Mouse (Mus musculus) olfactory bulb, adult 2 months (tissue): ENCODE results near the gene Eif3k. TPM values are rescaled to one million over a fixed set of nuclear protein-coding genes. Genes with fewer than 3 reads are reported as not detected.

Experiments used
- H3K27ac ChIP-seq: fragments of 200-500 bp; 2 replicates; pipeline ENCODE4 v1.5.1; 2012; ENCODE audit warnings: low read depth, low read length; ENCODE audit not compliant: insufficient read depth
- H3K4me1 ChIP-seq: fragments of 200-500 bp; 2 replicates; pipeline ENCODE4 v1.6.1; 2012; ENCODE audit warnings: low read length; ENCODE audit not compliant: control insufficient read depth, insufficient read depth
- H3K4me3 ChIP-seq: fragments of 200-500 bp; 2 replicates; pipeline ENCODE4 v1.5.1; 2012; ENCODE audit warnings: mild to moderate bottlenecking, low read depth, low read length, moderate library complexity; ENCODE audit not compliant: insufficient read depth
- CTCF ChIP-seq: fragments of 200-500 bp; IDR thresholded peaks from 2 replicates; pipeline ENCODE4 v1.5.1; 2012; ENCODE audit warnings: low read depth, mild to moderate bottlenecking, low read length, moderate library complexity; ENCODE audit not compliant: insufficient read depth
- POLR2A ChIP-seq: fragments of 200-500 bp; IDR thresholded peaks from 2 replicates; pipeline ENCODE4 v1.6.1; 2012; ENCODE audit warnings: mild to moderate bottlenecking, low read depth, low read length, moderate library complexity; ENCODE audit not compliant: insufficient read depth
- WGBS: fragments of 180-500 bp; shearing (Covaris S2); methylation state at CpG from one replicate; pipeline ENCODE4 v1.1.7; 2018; 5-methylcytosine and 5-hydroxymethylcytosine counted together
- polyA plus RNA-seq: library from polyadenylated mRNA; stranded (reverse); fragments of >200 nt; gene quantifications from 2 replicates; pipeline ENCODE4 v1.2.4, GENCODE M21; 2012; ENCODE audit warnings: low replicate concordance; ENCODE audit not compliant: missing spikeins, insufficient read depth, insufficient read length

Gene Eif3k
- polyA plus RNA-seq, 1 experiment: not detected

- Histone ChIP-seq H3K4me3 (no peak overlapping the region), H3K27ac (no peak overlapping the region), H3K4me1 (no peaks in the 10 kb centered on the region)
- no peak for TF ChIP-seq CTCF
- WGBS: 95% methylated on average over 3 of the region's 3 CpGs
Measured at GRCm38 (mm10) chr7:28992997-28993396, 11.3 kb upstream of the Eif3k start.

GRCm38 (mm10) chr7:28991616-28992015, 10.0 kb upstream of the Eif3k start:
- WGBS: 76% methylated on average over 5 of the region's 5 CpGs
- H3K4me1 ChIP-seq: no peaks in the 10 kb centered on the region
- no peak for TF ChIP-seq POLR2A
- TF ChIP-seq CTCF: no peak
- H3K27ac ChIP-seq: no peak overlapping the region
- no peak overlapping the region for H3K4me3 ChIP-seq

- no peaks in the 10 kb centered on the region for H3K4me1 ChIP-seq
- H3K27ac ChIP-seq: no peak overlapping the region
- TF ChIP-seq POLR2A: no peak
- TF ChIP-seq CTCF: no peak
- WGBS: 62% methylated on average over 14 of the region's 14 CpGs
- no peak overlapping the region for H3K4me3 ChIP-seq
Measured at GRCm38 (mm10) chr7:28990766-28991273, 9.2 kb upstream of the Eif3k start.

GRCm38 (mm10) chr7:28985207-28985606, 3.5 kb upstream of the Eif3k start:
- no peak overlapping the region for H3K4me3 ChIP-seq
- H3K27ac ChIP-seq: no peak overlapping the region
- TF ChIP-seq CTCF (no peak), POLR2A (no peak)
- 87% methylated on average over 7 of the region's 7 CpGs for whole genome bisulfite sequencing
- peaks cover 14% of the 10 kb centered on the region for H3K4me1 ChIP-seq

GRCm38 (mm10) chr7:28984452-28984851, 2.8 kb upstream of the Eif3k start:
- 92% methylated on average over 1 of the region's 1 CpGs for WGBS
- peaks cover 14% of the 10 kb centered on the region for H3K4me1 ChIP-seq
- no peak overlapping the region for H3K4me3 ChIP-seq
- no peak for TF ChIP-seq POLR2A
- no peak for TF ChIP-seq CTCF
- no peak overlapping the region for H3K27ac ChIP-seq

- WGBS: 74% methylated on average over 4 of the region's 4 CpGs
- Histone ChIP-seq H3K4me1 (peaks cover 14% of the 10 kb centered on the region), H3K27ac (no peak overlapping the region), H3K4me3 (no peak overlapping the region)
- TF ChIP-seq POLR2A (no peak), CTCF (no peak)
Measured at GRCm38 (mm10) chr7:28983849-28984248, 2.2 kb upstream of the Eif3k start.

GRCm38 (mm10) chr7:28983141-28983564, 1.5 kb upstream of the Eif3k start:
- 77% methylated on average over 11 of the region's 11 CpGs for WGBS
- H3K4me3 ChIP-seq: no peak overlapping the region
- TF ChIP-seq POLR2A: no peak
- TF ChIP-seq CTCF: no peak
- H3K4me1 ChIP-seq: peaks cover 14% of the 10 kb centered on the region
- H3K27ac ChIP-seq: no peak overlapping the region

GRCm38 (mm10) chr7:28982274-28983013, 780 bp upstream of the Eif3k start:
- Histone ChIP-seq H3K4me1 (peaks cover 14% of the 10 kb centered on the region), H3K4me3 (peak overlapping the region; percentile 61), H3K27ac (peak overlapping the region; percentile 18; the same call in 1 of the 2 replicates)
- 14% methylated on average over 19 of the region's 19 CpGs for WGBS
- TF ChIP-seq CTCF: no peak
- no peak for TF ChIP-seq POLR2A

GRCm38 (mm10) chr7:28977556-28977955, 4.1 kb downstream of the Eif3k start:
- WGBS: 84% methylated on average over 9 of the region's 9 CpGs
- Histone ChIP-seq H3K27ac (no peak overlapping the region), H3K4me1 (peaks cover 12% of the 10 kb centered on the region), H3K4me3 (no peak overlapping the region)
- TF ChIP-seq POLR2A (no peak), CTCF (no peak)
